Mouse (Mus musculus) ES-Bruce4 (cell line): ENCODE measurements at regions not wholly inside any gene's neighbourhood (a gene's known extent, or its start where the extent isn't known, plus 50 kb on each side); places are given as distances from the start of the nearest gene placed in this dataset.

Source experiments
- H3K27ac ChIP-seq: 2 replicates; pipeline ENCODE4 v1.5.1; 2012; ENCODE audit warnings: low read length, inconsistent platforms; ENCODE audit not compliant: insufficient read depth
- H3K27me3 ChIP-seq: 2 replicates; pipeline ENCODE4 v1.6.1; 2012; ENCODE audit warnings: mild to moderate bottlenecking, low read length, inconsistent platforms; ENCODE audit not compliant: control insufficient read depth, poor library complexity, insufficient read depth, severe bottlenecking
- H3K36me3 ChIP-seq: 2 replicates; pipeline ENCODE4 v1.6.1; 2012; ENCODE audit warnings: inconsistent platforms, mild to moderate bottlenecking, low read length, moderate library complexity; ENCODE audit not compliant: control insufficient read depth, poor library complexity, insufficient read depth, severe bottlenecking
- H3K4me1 ChIP-seq: one replicate; pipeline ENCODE4 v1.8.1; 2011; ENCODE audit warnings: low read length; ENCODE audit not compliant: control insufficient read depth, insufficient read depth
- H3K4me3 ChIP-seq: 2 replicates; pipeline ENCODE4 v1.5.1; 2011; ENCODE audit warnings: low read depth, mild to moderate bottlenecking, low read length
- H3K9ac ChIP-seq: 2 replicates; pipeline ENCODE4 v1.6.1; 2012; ENCODE audit warnings: low read depth, mild to moderate bottlenecking, inconsistent platforms; ENCODE audit not compliant: poor library complexity, severe bottlenecking
- H3K9me3 ChIP-seq: replicated peaks from 2 replicates; pipeline ENCODE4 v1.6.1; 2012; ENCODE audit warnings: mild to moderate bottlenecking, low read length, inconsistent platforms; ENCODE audit not compliant: control insufficient read depth, poor library complexity, insufficient read depth, severe bottlenecking
- CTCF ChIP-seq: IDR thresholded peaks from one replicate; pipeline ENCODE4 v1.8.1; 2011; ENCODE audit warnings: low read depth, low read length
- EP300 ChIP-seq: IDR thresholded peaks from 2 replicates; pipeline ENCODE4 v1.6.1; 2011; ENCODE audit warnings: low read depth, low read length; ENCODE audit not compliant: insufficient read depth
- POLR2A ChIP-seq: IDR thresholded peaks from one replicate; pipeline ENCODE4 v1.8.1; 2011; ENCODE audit warnings: low read length; ENCODE audit not compliant: insufficient read depth

- Histone ChIP-seq H3K9me3 (no peaks in the 10 kb centered on the region), H3K4me1 (no peaks in the 10 kb centered on the region), H3K4me3 (no peak overlapping the region), H3K27ac (no peak overlapping the region), H3K9ac (no peak overlapping the region), H3K36me3 (no peaks in the 10 kb centered on the region), H3K27me3 (no peaks in the 10 kb centered on the region)
- TF ChIP-seq CTCF (no peak), POLR2A (no peak), EP300 (no peak)
Measured at GRCm38 (mm10) chr4:23727846-23728245, 768.4 kb upstream of the Mms22l start.

GRCm38 (mm10) chr4:23732471-23732870, 763.8 kb upstream of the Mms22l start:
- Histone ChIP-seq H3K4me1 (no peaks in the 10 kb centered on the region), H3K9me3 (no peaks in the 10 kb centered on the region), H3K4me3 (no peak overlapping the region), H3K27ac (no peak overlapping the region), H3K36me3 (no peaks in the 10 kb centered on the region), H3K27me3 (no peaks in the 10 kb centered on the region), H3K9ac (no peak overlapping the region)
- TF ChIP-seq EP300 (no peak), CTCF (no peak), POLR2A (no peak)

- no peak overlapping the region for H3K9ac ChIP-seq
- no peaks in the 10 kb centered on the region for H3K27me3 ChIP-seq
- no peak overlapping the region for H3K4me3 ChIP-seq
- no peaks in the 10 kb centered on the region for H3K36me3 ChIP-seq
- no peaks in the 10 kb centered on the region for H3K9me3 ChIP-seq
- no peaks in the 10 kb centered on the region for H3K4me1 ChIP-seq
- TF ChIP-seq EP300, result no peak
- TF ChIP-seq POLR2A, result no peak
- TF ChIP-seq CTCF, result no peak
- H3K27ac ChIP-seq, result no peak overlapping the region
Measured at GRCm38 (mm10) chr4:23744079-23744478, 752.2 kb upstream of the Mms22l start.

DNA sequence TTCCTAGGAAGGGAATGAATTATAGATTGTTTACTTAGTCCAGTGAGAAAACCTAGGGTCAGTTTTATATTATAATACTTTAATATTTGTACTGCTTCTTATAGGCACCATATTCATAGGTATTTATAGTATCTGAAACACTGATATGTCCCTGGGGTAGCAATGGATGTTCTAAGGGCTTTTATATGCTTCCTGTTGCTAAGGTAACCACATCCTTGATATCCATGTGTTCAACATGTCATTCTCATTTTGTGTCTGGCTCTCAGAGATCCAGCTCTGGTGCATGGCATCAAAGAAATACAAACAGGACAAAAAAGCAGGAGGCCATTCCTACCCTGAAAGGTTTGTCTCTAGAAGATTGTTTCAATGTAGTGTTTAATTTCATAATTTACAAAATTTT, 738.2 kb upstream of the Mms22l start:
- Histone ChIP-seq H3K36me3 (no peaks in the 10 kb centered on the region), H3K9me3 (no peaks in the 10 kb centered on the region)

DNA sequence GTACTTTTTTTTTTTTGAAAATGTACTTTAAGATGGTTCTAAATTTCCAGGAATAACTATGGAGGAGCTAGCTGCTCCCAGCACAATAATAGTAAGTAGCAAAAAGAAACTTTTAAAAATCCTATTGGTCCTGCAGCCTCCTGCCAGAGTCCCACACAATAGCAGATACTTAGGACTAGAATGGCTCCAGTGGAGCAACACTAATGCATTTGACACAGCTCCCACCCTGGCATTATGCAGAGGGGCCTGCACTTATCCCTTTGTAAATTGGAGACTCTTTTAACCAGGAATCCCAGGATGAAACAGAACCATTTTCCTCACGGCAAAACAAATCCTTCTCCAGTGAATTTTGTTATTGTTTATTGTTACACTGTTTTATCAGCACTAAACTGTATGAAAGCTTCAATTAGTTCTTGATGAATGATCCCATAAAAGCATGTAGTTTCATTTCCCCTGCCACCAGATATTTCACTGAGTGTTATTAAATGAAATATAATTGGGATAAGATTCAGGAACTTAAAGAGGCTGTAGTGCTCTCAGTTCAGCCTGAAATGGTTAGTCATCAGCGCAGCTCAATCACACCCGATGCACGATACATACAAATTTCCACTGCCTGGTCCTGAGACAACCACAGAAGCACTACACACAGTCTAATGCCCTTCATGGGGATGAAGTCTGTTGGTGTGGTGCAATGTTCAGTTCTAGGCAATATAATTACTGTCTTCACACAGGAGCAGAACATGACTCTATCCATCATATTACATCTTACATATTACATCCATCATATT, 708.6 kb upstream of the Mms22l start:
- TF ChIP-seq POLR2A (no peak), CTCF (no peak), EP300 (no peak)
- Histone ChIP-seq H3K9me3 (no peaks in the 10 kb centered on the region), H3K36me3 (no peaks in the 10 kb centered on the region), H3K4me3 (no peak overlapping the region), H3K27me3 (no peaks in the 10 kb centered on the region), H3K27ac (no peak overlapping the region), H3K4me1 (no peaks in the 10 kb centered on the region), H3K9ac (no peak overlapping the region)

More for the DNA sequence above, 738.2 kb upstream of the Mms22l start:
- H3K4me1 ChIP-seq, result no peaks in the 10 kb centered on the region
- no peak overlapping the region for H3K27ac ChIP-seq
- TF ChIP-seq EP300, result no peak
- no peak for TF ChIP-seq CTCF
- no peak for TF ChIP-seq POLR2A
- H3K27me3 ChIP-seq, result no peaks in the 10 kb centered on the region
- no peak overlapping the region for H3K9ac ChIP-seq
- no peak overlapping the region for H3K4me3 ChIP-seq

DNA sequence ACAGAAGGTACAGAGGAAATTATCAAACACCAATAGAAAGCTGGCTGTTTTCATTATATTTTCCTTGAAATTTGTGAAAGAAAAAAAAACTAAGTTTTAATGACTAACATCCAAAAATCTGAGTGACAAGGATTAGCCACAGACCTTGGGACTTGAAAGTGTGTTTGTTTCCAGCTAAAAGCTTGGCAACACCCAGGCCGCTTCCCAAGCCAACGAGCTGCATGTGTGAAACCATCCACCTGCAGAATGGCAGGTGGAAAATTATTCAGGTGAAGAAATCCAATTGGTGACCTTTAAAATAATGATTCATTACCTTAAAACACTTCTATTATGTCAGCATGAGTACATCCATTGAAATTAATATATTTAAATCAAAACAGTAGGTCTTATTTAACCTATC, 672.7 kb upstream of the Mms22l start:
- Histone ChIP-seq H3K27me3 (no peaks in the 10 kb centered on the region), H3K4me3 (no peak overlapping the region), H3K4me1 (no peaks in the 10 kb centered on the region), H3K36me3 (no peaks in the 10 kb centered on the region), H3K9me3 (no peaks in the 10 kb centered on the region), H3K9ac (no peak overlapping the region), H3K27ac (no peak overlapping the region)
- TF ChIP-seq POLR2A, result no peak
- TF ChIP-seq EP300, result no peak
- no peak for TF ChIP-seq CTCF
